Mouse (Mus musculus) brain, embryonic 14.5 days (tissue): ENCODE data around the gene Gm49425.
A peak's percentile ranks its signal among the peaks of the same experiment; 100 is the strongest.

Experiments
- CTCF ChIP-seq: fragments of 200-500 bp; IDR thresholded peaks from 2 replicates; pipeline ENCODE4 v1.5.1; 2012; ENCODE audit warnings: inconsistent platforms, mild to moderate bottlenecking, moderate library complexity, borderline replicate concordance; ENCODE audit not compliant: insufficient read depth, insufficient read length; ENCODE audit errors: extremely low read depth
- POLR2A ChIP-seq: fragments of 200-500 bp; IDR thresholded peaks from 2 replicates; pipeline ENCODE4 v1.6.1; 2012; ENCODE audit warnings: mild to moderate bottlenecking, inconsistent platforms, borderline replicate concordance; ENCODE audit not compliant: poor library complexity, insufficient read depth, insufficient read length, severe bottlenecking; ENCODE audit errors: extremely low read depth

- TF ChIP-seq CTCF, result peak; percentile 58
- no peak for TF ChIP-seq POLR2A
Observed at GRCm38 (mm10) chr15:101479007-101479665, 37.9 kb downstream of the Gm49425 start.
